Mouse (Mus musculus): Measurements from ENCODE around the gene Dock9. TPM values are rescaled to one million over a fixed set of nuclear protein-coding genes. Genes with fewer than 3 reads are reported as not detected.

The Dock9 gene
- total RNA-seq, 2 experiments from 2014 or later: 15.3 to 21.4 TPM

DNA sequence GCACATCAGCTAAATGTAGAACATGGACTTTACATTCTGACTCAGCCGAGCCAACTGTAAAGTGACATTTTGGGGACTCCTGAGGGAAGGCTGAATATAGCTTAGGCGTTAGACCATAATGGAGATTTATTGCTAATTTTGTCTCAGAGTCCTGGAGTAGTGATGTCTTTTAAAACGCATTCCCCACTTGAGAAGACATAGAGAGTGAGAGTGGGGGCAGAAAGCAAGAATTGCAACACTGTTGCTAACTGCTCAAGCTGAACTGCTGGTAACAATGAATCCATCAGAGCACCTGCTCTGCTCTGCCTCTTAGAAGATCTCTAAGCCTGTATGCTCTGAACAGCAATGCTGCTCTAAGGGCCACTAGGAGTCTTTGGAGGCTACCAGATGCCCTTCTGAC, 184.1 kb downstream of the Dock9 start:
- no peak for TF ChIP-seq CTCF (IDR thresholded peaks at IDR 0.05)
- no peak for DNase-seq
- intact Hi-C loops (cut with DNase I): no loop called here
- Histone ChIP-seq H3K27ac (no peak overlapping the region), H3K4me3 (no peak overlapping the region)

DNA sequence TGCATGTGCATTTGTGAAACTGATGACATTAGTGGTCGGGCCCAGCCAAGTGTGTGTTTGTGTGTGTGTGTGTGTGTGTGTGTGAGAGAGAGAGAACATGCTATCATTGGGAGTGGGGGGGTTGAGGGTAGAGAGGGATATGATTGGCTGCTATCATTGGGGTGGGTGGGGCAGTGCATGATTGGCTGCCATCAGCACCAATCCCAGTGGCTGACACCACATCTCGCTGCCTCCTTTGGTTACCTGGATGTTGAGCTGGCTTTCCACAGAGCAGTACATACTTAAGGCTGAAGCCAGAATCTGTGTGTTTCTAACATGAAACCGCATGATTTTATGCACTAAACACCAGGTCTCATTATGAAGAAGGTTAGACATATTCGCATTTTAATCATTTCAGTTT, 184.7 kb downstream of the Dock9 start:
- intact Hi-C loops (cut with DNase I): no loop called here
- no peak for DNase-seq
- no peak overlapping the region for H3K4me3 ChIP-seq
- TF ChIP-seq CTCF (IDR thresholded peaks at IDR 0.05): no peak
- H3K27ac ChIP-seq: no peak overlapping the region

DNA sequence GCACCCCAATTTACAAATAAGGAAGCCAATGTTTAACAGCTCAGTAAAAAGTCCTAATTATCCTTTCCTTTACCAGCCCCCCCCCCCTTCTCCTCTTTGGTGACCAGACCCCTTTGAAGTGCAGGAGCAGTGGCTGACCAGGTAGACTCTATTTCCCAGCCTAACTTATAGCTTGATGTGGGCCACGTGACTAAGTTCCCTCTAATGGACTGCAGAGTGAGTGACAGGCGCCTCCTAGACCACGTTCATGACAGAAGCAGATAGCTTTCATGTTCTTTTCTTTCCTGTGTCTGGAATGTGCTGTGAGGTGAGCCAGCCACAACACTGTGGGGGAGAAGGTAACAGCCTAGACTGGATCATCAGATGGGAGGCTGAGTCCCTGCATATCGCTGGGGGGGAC, 186.1 kb downstream of the Dock9 start:
- intact Hi-C loops (cut with DNase I): no loop called here
- no peak for TF ChIP-seq CTCF (IDR thresholded peaks at IDR 0.05)
- DNase-seq: no peak
- Histone ChIP-seq H3K27ac (no peak overlapping the region), H3K4me3 (no peak overlapping the region)

DNA sequence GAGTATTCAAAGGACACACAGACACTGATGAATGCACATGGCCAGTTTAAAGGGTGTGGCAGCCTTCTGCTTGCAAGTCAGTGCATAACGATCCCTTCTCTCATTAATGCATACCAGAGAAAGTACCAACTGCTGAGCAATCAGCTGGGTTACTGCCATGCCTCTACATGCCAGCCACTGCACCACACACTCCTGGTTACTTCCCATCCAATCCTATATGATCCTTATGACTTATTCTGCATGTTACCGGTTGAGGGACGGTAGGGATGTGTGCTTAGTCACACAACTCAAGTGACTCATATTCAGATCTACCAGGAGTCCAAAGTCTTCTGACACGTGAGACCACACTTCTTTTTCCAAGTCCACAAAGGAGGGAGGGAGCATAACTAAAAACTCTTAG, 186.5 kb downstream of the Dock9 start:
- H3K4me3 ChIP-seq: no peak overlapping the region
- DNase-seq: no peak
- no peak overlapping the region for H3K27ac ChIP-seq
- intact Hi-C loops (cut with DNase I): no loop called here
- TF ChIP-seq CTCF (IDR thresholded peaks at IDR 0.05): no peak

DNA sequence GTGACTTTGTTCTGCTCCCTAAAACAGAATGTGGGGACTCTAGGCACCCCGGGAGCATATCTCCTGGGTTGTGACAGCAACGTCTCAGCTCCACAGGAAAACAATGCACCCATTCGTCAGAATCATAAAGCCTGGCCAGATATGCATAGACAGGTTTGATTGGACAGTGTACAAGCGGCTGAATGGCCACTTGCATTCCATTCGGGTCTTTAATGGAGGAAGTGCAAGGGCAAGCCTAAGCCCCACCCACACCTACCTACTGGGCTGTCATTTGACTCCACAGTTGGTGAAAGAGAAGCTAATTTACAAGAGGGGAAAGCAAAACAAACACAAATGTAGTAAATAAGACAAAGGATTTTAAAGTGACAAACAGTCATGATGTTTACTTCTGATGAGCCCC, 189.1 kb downstream of the Dock9 start:
- no peak for DNase-seq
- TF ChIP-seq CTCF (IDR thresholded peaks at IDR 0.05): no peak
- intact Hi-C loops (cut with DNase I): no loop called here
- Histone ChIP-seq H3K4me3 (no peak overlapping the region), H3K27ac (no peak overlapping the region)

DNA sequence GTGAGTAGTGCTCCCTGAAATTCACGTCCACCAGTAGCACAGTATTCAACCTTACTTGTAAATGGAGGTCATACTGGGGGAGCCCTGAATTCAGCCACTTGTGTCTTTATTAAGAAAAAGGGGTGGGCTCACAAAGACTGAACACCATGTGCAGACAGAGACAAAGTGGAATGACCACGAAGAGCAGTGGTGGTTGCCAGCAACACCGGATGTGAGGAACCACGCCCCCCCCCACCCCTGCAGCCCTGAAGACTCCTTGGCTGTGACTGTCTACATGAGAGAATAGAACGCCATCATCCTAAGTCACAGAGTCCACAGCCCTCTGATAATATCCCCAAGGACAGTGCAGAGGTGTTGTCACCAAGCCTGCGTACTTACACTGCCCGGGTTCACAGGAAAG, 191.2 kb downstream of the Dock9 start:
- H3K4me3 ChIP-seq: no peak overlapping the region
- TF ChIP-seq CTCF (IDR thresholded peaks at IDR 0.05): no peak
- intact Hi-C loops (cut with DNase I): no loop called here
- DNase-seq: no peak
- H3K27ac ChIP-seq: no peak overlapping the region

DNA sequence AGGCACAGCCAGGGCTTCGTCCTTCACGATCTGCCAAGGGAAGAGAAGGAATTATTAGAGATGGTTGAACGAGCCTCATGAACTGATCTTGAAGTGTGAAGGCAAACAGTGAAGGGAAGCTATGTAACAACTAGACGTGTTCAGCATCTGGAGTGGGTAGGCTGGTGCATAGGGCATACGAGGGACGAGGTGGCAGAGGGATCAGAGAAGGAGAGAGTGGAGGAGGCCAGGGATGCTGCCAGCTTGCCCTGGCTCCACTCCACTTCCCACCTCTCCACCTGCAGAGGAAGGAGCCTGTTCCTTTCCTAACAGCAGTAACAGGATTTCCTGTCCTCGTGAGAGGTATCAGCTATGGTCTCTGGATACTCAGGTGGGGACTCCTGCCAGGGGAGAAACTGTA, 192.4 kb downstream of the Dock9 start:
- no peak overlapping the region for H3K27ac ChIP-seq
- DNase-seq: no peak
- H3K4me3 ChIP-seq: no peak overlapping the region
- TF ChIP-seq CTCF (IDR thresholded peaks at IDR 0.05): no peak
- intact Hi-C loops (cut with DNase I): no loop called here

DNA sequence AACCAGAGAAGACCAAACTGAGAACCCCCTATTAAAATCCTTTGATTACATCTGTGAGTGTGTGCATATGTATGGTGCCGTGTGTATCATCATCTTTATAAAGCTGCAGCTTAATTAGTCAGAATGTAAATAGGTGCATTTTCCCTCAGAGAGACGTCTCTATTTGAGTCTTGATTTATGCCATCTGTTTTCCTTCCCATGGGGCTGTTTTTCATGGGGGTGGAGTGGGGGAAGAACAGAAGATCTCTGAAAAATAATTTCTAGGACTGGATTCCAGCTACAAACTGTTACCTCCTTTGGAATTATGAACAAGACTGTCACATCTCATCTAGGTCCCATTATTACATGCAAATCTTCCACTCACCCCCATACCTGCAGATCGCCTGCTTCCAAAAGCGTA, 193.1 kb downstream of the Dock9 start:
- DNase-seq: no peak
- TF ChIP-seq CTCF (IDR thresholded peaks at IDR 0.05): no peak
- Histone ChIP-seq H3K27ac (no peak overlapping the region), H3K4me3 (no peak overlapping the region)
- intact Hi-C loops (cut with DNase I): no loop called here

DNA sequence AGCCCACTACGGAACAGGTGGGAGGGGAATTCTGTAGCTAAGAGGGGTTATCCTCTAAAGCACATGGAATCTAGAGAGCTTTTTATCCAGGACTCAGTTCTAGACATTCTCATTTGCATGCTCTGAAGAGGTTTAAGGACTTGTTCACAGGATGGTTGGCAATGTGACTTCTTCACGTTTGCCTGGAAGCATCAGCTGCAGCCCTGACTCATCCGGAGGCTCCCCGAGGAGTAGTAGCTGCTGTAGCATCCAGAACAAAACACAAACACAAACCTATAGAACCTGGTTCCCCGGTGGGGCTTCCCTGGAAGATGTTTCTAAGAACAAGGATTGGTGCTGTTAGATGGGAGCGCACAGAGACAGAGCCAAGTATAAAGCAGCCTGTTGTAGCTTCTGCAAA, 195.0 kb downstream of the Dock9 start:
- intact Hi-C loops (cut with DNase I): no loop called here
- Histone ChIP-seq H3K4me3 (no peak overlapping the region), H3K27ac (no peak overlapping the region)
- no peak for TF ChIP-seq CTCF (IDR thresholded peaks at IDR 0.05)
- DNase-seq: no peak

DNA sequence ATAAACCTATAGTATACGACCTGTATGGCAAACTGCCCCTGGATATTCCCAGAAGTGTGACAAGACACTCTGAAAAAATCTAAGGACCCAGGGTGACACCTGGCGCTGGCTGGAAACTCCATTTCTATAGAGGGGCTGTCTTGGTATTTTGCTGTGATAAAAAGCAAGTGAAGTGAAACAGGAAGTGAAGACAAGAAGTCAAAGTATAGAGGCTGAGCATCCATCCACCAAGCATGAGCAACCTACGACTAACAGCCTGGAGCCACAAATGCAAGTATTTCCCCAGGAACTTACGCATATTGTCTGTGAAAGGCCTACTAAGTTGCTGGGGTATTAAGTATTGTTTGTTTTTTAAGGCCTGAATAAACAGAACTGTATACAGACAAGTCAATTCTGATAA, 197.1 kb downstream of the Dock9 start:
- Histone ChIP-seq H3K27ac (no peak overlapping the region), H3K4me3 (no peak overlapping the region)
- DNase-seq: no peak
- intact Hi-C loops (cut with DNase I): no loop called here
- TF ChIP-seq CTCF (IDR thresholded peaks at IDR 0.05): no peak

DNA sequence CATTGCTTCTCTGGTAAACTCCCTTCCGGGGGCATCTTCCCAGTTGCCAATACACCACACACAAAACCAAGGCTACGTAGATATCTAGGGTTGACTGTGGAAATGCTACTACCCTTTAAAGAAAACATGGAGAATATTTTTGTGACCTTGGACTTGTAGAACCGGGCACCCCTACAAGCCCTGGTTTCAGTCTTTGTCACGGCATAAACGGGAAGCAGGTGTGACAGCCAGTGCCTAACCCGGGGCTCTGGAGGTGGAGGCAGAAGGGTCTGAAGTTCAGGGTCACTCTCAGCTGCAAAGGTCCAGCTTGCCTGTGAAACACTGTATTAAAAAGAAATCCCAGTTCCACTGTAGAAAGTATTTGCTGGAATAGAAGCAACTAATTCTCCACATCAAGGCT, 200.6 kb downstream of the Dock9 start:
- no peak overlapping the region for H3K4me3 ChIP-seq
- no peak for DNase-seq
- intact Hi-C loops (cut with DNase I): no loop called here
- TF ChIP-seq CTCF (IDR thresholded peaks at IDR 0.05): no peak
- peak overlapping the region; percentile 38; the same call in 1 of the 2 replicates for H3K27ac ChIP-seq

DNA sequence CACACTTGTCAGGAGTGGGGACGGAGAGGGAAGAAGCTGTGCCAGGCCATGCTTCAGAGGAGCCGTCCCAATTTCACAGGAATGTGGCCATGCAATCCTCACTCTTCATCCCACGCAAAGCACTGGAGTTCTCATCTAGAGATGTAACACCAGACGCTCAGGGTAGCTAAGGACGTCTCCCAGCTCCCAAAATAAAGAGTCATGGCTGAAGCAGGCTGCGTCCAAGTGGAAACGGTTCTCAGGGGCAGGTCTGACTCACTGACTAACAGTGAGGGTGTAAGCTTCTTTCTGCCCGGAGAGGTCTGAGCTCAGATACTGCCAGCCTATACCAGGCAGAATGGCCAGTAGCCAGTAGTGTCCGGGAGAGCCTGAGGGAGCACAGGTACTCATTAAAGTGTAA, 201.0 kb downstream of the Dock9 start:
- intact Hi-C loops (cut with DNase I): no loop called here
- TF ChIP-seq CTCF (IDR thresholded peaks at IDR 0.05): no peak
- Histone ChIP-seq H3K27ac (peak overlapping the region; percentile 38; the same call in 1 of the 2 replicates), H3K4me3 (no peak overlapping the region)
- no peak for DNase-seq

DNA sequence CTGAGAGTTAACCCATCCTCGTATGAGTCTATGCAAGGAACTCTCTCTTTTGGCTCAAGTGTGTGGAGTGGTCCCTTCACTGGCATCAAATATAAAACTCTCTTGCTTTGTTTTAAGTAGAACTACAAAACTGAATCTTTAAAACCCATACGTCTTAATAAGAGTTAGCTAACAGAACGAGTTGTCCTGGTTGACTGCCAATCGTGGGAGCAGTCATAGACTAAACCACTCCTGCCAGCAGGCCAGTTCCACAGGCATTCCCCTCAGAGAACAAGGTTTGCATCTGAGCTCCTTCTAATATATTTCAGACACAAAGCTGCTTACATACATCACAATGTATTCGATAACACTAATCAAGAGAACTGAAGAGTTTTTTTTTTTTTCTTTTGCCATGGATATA, 203.0 kb downstream of the Dock9 start:
- H3K4me3 ChIP-seq: no peak overlapping the region
- no peak for DNase-seq
- H3K27ac ChIP-seq: no peak overlapping the region
- TF ChIP-seq CTCF (IDR thresholded peaks at IDR 0.05): no peak
- intact Hi-C loops (cut with DNase I): loop anchor here (5.0 kb wide), 2 partner anchors 48 to 113 kb away; no protein-coding TSS in a partner anchor

DNA sequence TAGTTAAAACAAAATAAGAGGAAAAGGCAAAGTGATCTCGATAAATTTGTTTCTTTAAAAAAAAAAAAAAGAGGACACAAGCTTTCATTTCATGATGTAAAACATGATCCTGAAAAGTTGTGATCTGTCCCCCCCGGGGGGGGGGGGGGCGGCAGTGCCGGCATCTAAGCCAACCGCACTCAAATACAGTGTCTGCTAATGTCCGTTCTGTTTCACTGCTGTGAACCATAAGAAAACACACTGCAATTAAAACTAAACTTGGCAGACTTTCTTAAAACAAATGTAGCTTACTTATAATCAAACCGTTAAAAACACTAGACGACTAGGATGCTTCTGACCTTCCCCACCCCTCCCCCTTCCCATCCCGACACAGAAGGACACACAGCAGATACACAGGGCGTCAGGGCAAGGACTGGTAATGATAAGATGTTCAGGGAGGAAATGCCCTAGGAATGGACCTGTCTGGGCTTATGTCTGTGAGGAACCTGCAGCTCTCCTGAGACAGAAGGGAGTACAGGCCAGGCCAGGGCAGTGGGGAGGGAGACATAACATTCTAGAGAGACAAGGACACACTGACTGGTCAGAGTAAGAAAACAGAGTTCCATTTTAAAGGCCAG, 204.2 kb downstream of the Dock9 start:
- Histone ChIP-seq H3K4me3 (no peak overlapping the region), H3K27ac (no peak overlapping the region)
- DNase-seq: no peak
- no peak for TF ChIP-seq CTCF (IDR thresholded peaks at IDR 0.05)
- intact Hi-C loops (cut with DNase I): loop anchor here (5.0 kb wide), 2 partner anchors 49 to 114 kb away; no protein-coding TSS in a partner anchor

All from gastrocnemius, adult 2 months (tissue).